Mouse (Mus musculus): ENCODE measurements around the gene Adck1. TPM values are rescaled to one million over a fixed set of nuclear protein-coding genes. Genes with fewer than 3 reads are reported as not detected.

Adck1 gene
- total and polyA plus RNA-seq, 3 experiments = 26.8 to 33.3 (median 29.4) TPM

- in situ Hi-C loops (cut with MboI; ENCODE audit: low pct_ligation_motif_present, low pct_unique_long_range_greater_than_20kb, low sequenced_read_pairs) = no loop called here
Measured at GRCm38 (mm10) chr12:88436962-88437750, 76.8 kb downstream of the Adck1 start.

GRCm38 (mm10) chr12:88441922-88442809 is 81.8 kb downstream of the Adck1 start:
- Histone ChIP-seq H3K9me3 (replicated peaks; ENCODE audit: low read length) (no peaks in the 10 kb centered on the region), H3K9ac (ENCODE audit: insufficient read depth, low read depth) (no peak overlapping the region), H3K79me2 (replicated peaks; ENCODE audit: control insufficient read depth, extremely low read depth, insufficient read depth, poor library complexity, severe bottlenecking) (no peaks in the 10 kb centered on the region), H3K4me2 (ENCODE audit: insufficient read depth, low read depth, poor library complexity, severe bottlenecking) (no peak overlapping the region), H3K27me3 (replicated peaks) (no peaks in the 10 kb centered on the region), H3K36me3 (replicated peaks in 1 of 2; ENCODE audit: control insufficient read depth in 1 of 2, insufficient read depth in 1 of 2, low read length in 1 of 2) (peaks cover 6 to 78% of the 10 kb centered on the region in 2 experiments), H3K4me3 (replicated peaks in 1 of 3; ENCODE audit: low read depth in 2 of 3, low read length in 2 of 3, poor library complexity in 1 of 3) (no peak overlapping the region), H3K27ac (ENCODE audit: insufficient read depth, low read depth) (no peak overlapping the region), H3K4me1 (ENCODE audit: control insufficient read depth in 1 of 2, insufficient read depth in 2 of 2) (peaks cover 6 to 11% of the 10 kb centered on the region in 2 experiments; a peak in 2 of 4 replicates)
- DNase-seq (ENCODE audit: extremely low read depth) = no peak
- TF ChIP-seq JUN (IDR thresholded peaks at IDR 0.05; ENCODE audit: insufficient read depth, low read depth, low read length) (no peak), E2F4 (IDR thresholded peaks at IDR 0.05; ENCODE audit: insufficient replicate concordance, low read depth, low read length) (no peak), BHLHE40 (IDR thresholded peaks at IDR 0.05; ENCODE audit: low read depth, low read length) (no peak), TBP (conservative IDR thresholded peaks at IDR 0.05; ENCODE audit: low read depth, low read length) (no peak), CTCF (conservative IDR thresholded peaks at IDR 0.05 in 1 of 2, IDR thresholded peaks at IDR 0.05 in 1 of 2; ENCODE audit: low read depth in 2 of 2, low read length in 2 of 2) (no peak), ETS1 (conservative IDR thresholded peaks at IDR 0.05; ENCODE audit: low read depth, low read length) (no peak), POLR2AphosphoS2 (IDR thresholded peaks at IDR 0.05; ENCODE audit: low read depth, low read length) (no peak)
- dilution Hi-C loops (cut with MboI; ENCODE audit: extremely low pct_ligation_motif_present, extremely low pct_unique_long_range_greater_than_20kb, low sequenced_read_pairs) (no loop called here), in situ Hi-C loops (cut with MboI; ENCODE audit: low pct_ligation_motif_present, low pct_unique_long_range_greater_than_20kb, low sequenced_read_pairs) (no loop called here)

More at GRCm38 (mm10) chr12:88436962-88437750, 76.8 kb downstream of the Adck1 start:
- TF ChIP-seq TBP (conservative IDR thresholded peaks at IDR 0.05; ENCODE audit: low read depth, low read length) = no peak
- no peak for TF ChIP-seq RCOR1 (conservative IDR thresholded peaks at IDR 0.05; ENCODE audit: low read depth, low read length)
- TF ChIP-seq KAT2A (IDR thresholded peaks at IDR 0.05; ENCODE audit: insufficient replicate concordance, low read length) = no peak
- TF ChIP-seq MYC (IDR thresholded peaks at IDR 0.05; ENCODE audit: low read depth, low read length) = no peak
- no peak for TF ChIP-seq CHD2 (IDR thresholded peaks at IDR 0.05; ENCODE audit: low read length)
- TF ChIP-seq ELF1 (IDR thresholded peaks at IDR 0.05; ENCODE audit: low read depth, low read length) = no peak
- TF ChIP-seq MAX (IDR thresholded peaks at IDR 0.05; ENCODE audit: low read length) = no peak
- no peak for TF ChIP-seq MAZ (IDR thresholded peaks at IDR 0.05; ENCODE audit: low read depth, low read length)
- no peak for TF ChIP-seq GABPA (IDR thresholded peaks at IDR 0.05; ENCODE audit: insufficient replicate concordance, low read depth, low read length)
- no peak for TF ChIP-seq PAX5 (IDR thresholded peaks at IDR 0.05; ENCODE audit: low read length)
- TF ChIP-seq MAFK (IDR thresholded peaks at IDR 0.05; ENCODE audit: insufficient replicate concordance, low read length) = no peak
- dilution Hi-C loops (cut with MboI; ENCODE audit: extremely low pct_ligation_motif_present, extremely low pct_unique_long_range_greater_than_20kb, low sequenced_read_pairs) = no loop called here
- DNase-seq (ENCODE audit: extremely low read depth) = no peak
- H3K27ac ChIP-seq (ENCODE audit: insufficient read depth, low read depth) = no peak overlapping the region
- H3K4me2 ChIP-seq (ENCODE audit: insufficient read depth, low read depth, poor library complexity, severe bottlenecking) = no peak overlapping the region
- no peaks in the 10 kb centered on the region for H3K79me2 ChIP-seq (replicated peaks; ENCODE audit: control insufficient read depth, extremely low read depth, insufficient read depth, poor library complexity, severe bottlenecking)
- no peak overlapping the region for H3K9ac ChIP-seq (ENCODE audit: insufficient read depth, low read depth)
- no peaks in the 10 kb centered on the region for H3K27me3 ChIP-seq (replicated peaks)
- peaks cover 5 to 69% of the 10 kb centered on the region in 2 experiments for H3K36me3 ChIP-seq (replicated peaks in 1 of 2; ENCODE audit: control insufficient read depth in 1 of 2, insufficient read depth in 1 of 2, low read length in 1 of 2)
- H3K4me1 ChIP-seq (ENCODE audit: control insufficient read depth in 1 of 2, insufficient read depth in 2 of 2) = 0 out of 4 replicates have a peak, but pooled peaks cover 0 to 3% of the 10 kb centered on the region in 2 experiments
- H3K9me3 ChIP-seq (replicated peaks; ENCODE audit: low read length) = no peaks in the 10 kb centered on the region
- no peak overlapping the region for H3K4me3 ChIP-seq (replicated peaks in 1 of 3; ENCODE audit: low read depth in 2 of 3, low read length in 2 of 3, poor library complexity in 1 of 3)

All from CH12.LX (cell line).